Mouse (Mus musculus): Measurements from ENCODE around the gene Sf3b1.

- TF ChIP-seq GATA1 (IDR thresholded peaks at IDR 0.05; ENCODE audit: borderline replicate concordance, low read length), result no peak
- TF ChIP-seq CTCF (IDR thresholded peaks at IDR 0.05; ENCODE audit: low read depth, low read length), result no peak
- TF ChIP-seq POLR2AphosphoS5 (IDR thresholded peaks at IDR 0.05; ENCODE audit: insufficient replicate concordance, low read depth, low read length), result no peak
Observed at GRCm38 (mm10) chr1:55051671-55052070, 24.4 kb upstream of the Sf3b1 start.

Measured in G1E (cell line).